Mouse (Mus musculus) limb, embryonic 11.5 days (tissue): ENCODE data around the gene Pik3r1. TPM values are rescaled to one million over a fixed set of nuclear protein-coding genes. Genes with fewer than 3 reads are reported as not detected.

ENCODE experiments used
- ATAC-seq: fragments of 200-750 bp; cut with Nextera tagmentation; 2 replicates; pipeline ENCODE4 v1.8.0; 2017; ENCODE audit warnings: low read depth; ENCODE audit not compliant: insufficient number of reproducible peaks, low FRiP score, low TSS enrichment
- DNase-seq: peaks from one replicate; pipeline ENCODE4 v3.0.0-alpha.2; 2015; ENCODE audit warnings: low spot score
- H3K27ac ChIP-seq: fragments of 300-500 bp; sonication (generic); replicated peaks from 2 replicates; pipeline ENCODE4 v1.5.1; 2014; ENCODE audit warnings: low read depth, mild to moderate bottlenecking, low read length
- H3K27me3 ChIP-seq: fragments of 300-500 bp; sonication (generic); 2 replicates; pipeline ENCODE4 v1.6.1; 2014; ENCODE audit warnings: mild to moderate bottlenecking, low read length, mixed read lengths; ENCODE audit not compliant: control insufficient read depth, insufficient read depth
- H3K36me3 ChIP-seq: fragments of 300-500 bp; sonication (generic); 2 replicates; pipeline ENCODE4 v1.6.1; 2014; ENCODE audit warnings: mild to moderate bottlenecking, low read length, moderate library complexity, mixed read lengths; ENCODE audit not compliant: control insufficient read depth, insufficient read depth
- H3K4me1 ChIP-seq: fragments of 300-500 bp; sonication (generic); 2 replicates; pipeline ENCODE4 v1.6.1; 2014; ENCODE audit warnings: low read length, mixed read lengths; ENCODE audit not compliant: control insufficient read depth, insufficient read depth
- H3K4me2 ChIP-seq: fragments of 300-500 bp; sonication (generic); 2 replicates; pipeline ENCODE4 v1.6.1; 2014; ENCODE audit warnings: low read depth, mild to moderate bottlenecking, moderate library complexity; ENCODE audit not compliant: severe bottlenecking
- H3K4me3 ChIP-seq: fragments of 300-500 bp; sonication (generic); 2 replicates; pipeline ENCODE4 v1.5.1; 2014; ENCODE audit warnings: low read depth, low read length
- H3K9ac ChIP-seq: fragments of 300-500 bp; sonication (generic); 2 replicates; pipeline ENCODE4 v1.6.1; 2014; ENCODE audit warnings: mild to moderate bottlenecking, low read length
- H3K9me3 ChIP-seq: fragments of 300-500 bp; sonication (generic); 2 replicates; pipeline ENCODE4 v1.6.1; 2016; ENCODE audit warnings: low read length; ENCODE audit not compliant: control insufficient read depth
- WGBS: fragments of 180-500 bp; shearing (Covaris S2); extraction: QIAGEN DNeasy Blood & Tissue Kit; methylation state at CpG from one replicate; pipeline ENCODE4 v1.1.7; 2014; 5-methylcytosine and 5-hydroxymethylcytosine counted together
- polyA plus RNA-seq: library from polyadenylated mRNA; unstranded; fragments of >200 nt; fragmentation: Nextera tagmentation; extraction: Ambion mirVana; gene quantifications from 2 replicates; pipeline ENCODE4 v1.2.1, GENCODE M21; 2014

Gene Pik3r1
- polyA plus RNA-seq, 1 experiment from 2014 or later, result 14.6 TPM

DNA sequence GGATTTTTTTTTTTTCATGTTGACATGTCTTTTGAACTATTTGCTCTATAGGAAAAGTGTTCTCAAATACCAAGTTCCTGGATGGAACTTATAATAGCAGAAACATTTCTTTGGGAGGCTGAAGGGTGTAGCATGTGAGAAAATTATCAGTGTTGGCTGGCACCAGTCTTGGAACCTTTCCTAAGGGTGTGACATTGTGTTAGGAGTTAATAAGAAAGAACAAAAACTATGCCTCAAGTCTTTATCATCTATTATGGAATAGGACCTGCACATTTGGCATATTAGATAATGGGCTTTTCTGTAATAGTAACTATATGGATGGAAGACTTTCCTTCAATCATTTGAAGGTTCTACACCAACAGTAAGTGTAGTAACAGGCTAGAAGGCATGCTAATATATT is 134.4 kb downstream of the Pik3r1 start:
- no peaks in the 10 kb centered on the region for H3K9me3 ChIP-seq
- ATAC-seq (no peak), DNase-seq (no peak)
- no peaks in the 10 kb centered on the region for H3K27me3 ChIP-seq
- H3K4me2 ChIP-seq, result no peak overlapping the region
- no peak overlapping the region for H3K9ac ChIP-seq
- no peaks in the 10 kb centered on the region for H3K36me3 ChIP-seq
- no peak overlapping the region for H3K27ac ChIP-seq
- no peak overlapping the region for H3K4me3 ChIP-seq
- no peaks in the 10 kb centered on the region for H3K4me1 ChIP-seq

DNA sequence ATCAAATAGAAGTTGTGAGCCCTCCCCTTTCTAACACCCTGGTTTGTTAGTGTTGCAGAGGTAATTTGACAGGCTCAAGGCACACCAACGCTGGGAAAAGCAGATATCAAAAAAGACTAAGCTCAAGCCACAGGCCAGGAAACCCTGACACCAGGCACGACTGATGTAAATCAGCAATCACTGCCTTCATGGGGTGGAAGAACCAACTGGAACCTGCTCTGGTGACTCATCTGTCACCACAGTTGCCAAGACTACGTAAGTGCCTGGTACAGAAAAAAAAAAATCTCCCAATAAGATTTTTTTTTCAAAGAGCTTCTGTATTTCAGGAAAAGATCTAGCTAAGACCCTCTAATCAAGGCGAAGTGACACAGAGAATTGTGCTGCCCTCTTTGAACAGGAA is 135.2 kb downstream of the Pik3r1 start:
- no peak for ATAC-seq
- 55% methylated on average over 4 of the region's 4 CpGs for WGBS

DNA sequence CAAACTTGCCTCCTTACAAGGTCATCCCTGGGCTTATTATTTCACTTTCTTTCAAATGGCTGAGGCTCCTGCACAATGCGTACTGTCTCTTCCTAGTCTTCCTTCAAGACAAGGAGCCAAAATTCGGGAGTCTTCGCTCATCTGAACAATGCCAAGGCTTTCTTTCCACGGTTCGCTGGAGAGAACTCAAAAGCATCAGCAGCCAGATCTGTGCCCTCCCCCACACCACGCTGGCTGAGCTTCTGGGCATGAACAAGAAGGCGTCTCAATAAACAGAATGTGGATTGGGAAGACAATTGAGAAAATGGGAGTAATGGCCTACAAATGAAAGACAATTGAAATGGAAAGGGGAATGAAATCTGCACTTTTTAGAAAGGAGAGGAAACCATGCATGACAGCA is 136.5 kb downstream of the Pik3r1 start:
- DNase-seq (no peak), ATAC-seq (no peak)
- Histone ChIP-seq H3K4me2 (no peak overlapping the region), H3K4me3 (no peak overlapping the region), H3K27ac (no peak overlapping the region), H3K4me1 (no peaks in the 10 kb centered on the region), H3K9ac (no peak overlapping the region), H3K36me3 (no peaks in the 10 kb centered on the region), H3K27me3 (no peaks in the 10 kb centered on the region), H3K9me3 (no peaks in the 10 kb centered on the region)
- 84% methylated on average over 7 of the region's 7 CpGs for WGBS

More for the DNA sequence above, 135.2 kb downstream of the Pik3r1 start:
- Histone ChIP-seq H3K36me3 (no peaks in the 10 kb centered on the region), H3K27me3 (no peaks in the 10 kb centered on the region), H3K4me1 (no peaks in the 10 kb centered on the region), H3K4me2 (no peak overlapping the region), H3K4me3 (no peak overlapping the region), H3K9ac (no peak overlapping the region), H3K9me3 (no peaks in the 10 kb centered on the region), H3K27ac (no peak overlapping the region)
- no peak for DNase-seq
